Mouse (Mus musculus) olfactory bulb, adult 2 months (tissue): ENCODE measurements around the gene Syt15. TPM values are rescaled to one million over a fixed set of nuclear protein-coding genes. Genes with fewer than 3 reads are reported as not detected.

Experiments
- H3K27ac ChIP-seq: fragments of 200-500 bp; 2 replicates; pipeline ENCODE4 v1.5.1; 2012; ENCODE audit warnings: low read depth, low read length; ENCODE audit not compliant: insufficient read depth
- H3K4me1 ChIP-seq: fragments of 200-500 bp; 2 replicates; pipeline ENCODE4 v1.6.1; 2012; ENCODE audit warnings: low read length; ENCODE audit not compliant: control insufficient read depth, insufficient read depth
- H3K4me3 ChIP-seq: fragments of 200-500 bp; 2 replicates; pipeline ENCODE4 v1.5.1; 2012; ENCODE audit warnings: mild to moderate bottlenecking, low read depth, low read length, moderate library complexity; ENCODE audit not compliant: insufficient read depth
- CTCF ChIP-seq: fragments of 200-500 bp; IDR thresholded peaks from 2 replicates; pipeline ENCODE4 v1.5.1; 2012; ENCODE audit warnings: low read depth, mild to moderate bottlenecking, low read length, moderate library complexity; ENCODE audit not compliant: insufficient read depth
- POLR2A ChIP-seq: fragments of 200-500 bp; IDR thresholded peaks from 2 replicates; pipeline ENCODE4 v1.6.1; 2012; ENCODE audit warnings: mild to moderate bottlenecking, low read depth, low read length, moderate library complexity; ENCODE audit not compliant: insufficient read depth
- WGBS: fragments of 180-500 bp; shearing (Covaris S2); methylation state at CpG from one replicate; pipeline ENCODE4 v1.1.7; 2018; 5-methylcytosine and 5-hydroxymethylcytosine counted together
- polyA plus RNA-seq: library from polyadenylated mRNA; stranded (reverse); fragments of >200 nt; gene quantifications from 2 replicates; pipeline ENCODE4 v1.2.4, GENCODE M21; 2012; ENCODE audit warnings: low replicate concordance; ENCODE audit not compliant: missing spikeins, insufficient read depth, insufficient read length

Gene Syt15
- polyA plus RNA-seq, 1 experiment = not detected

- TF ChIP-seq CTCF = no peak
- no peak for TF ChIP-seq POLR2A
- WGBS = 65% methylated on average over 5 of the region's 5 CpGs
These were observed 2.2 kb downstream of the Syt15 start for GRCm38 (mm10) chr14:34221416-34222077.

GRCm38 (mm10) chr14:34223362-34223898 lies 4.0 kb downstream of the Syt15 start:
- H3K4me3 ChIP-seq = no peak overlapping the region
- H3K4me1 ChIP-seq = peaks cover 9% of the 10 kb centered on the region
- 78% methylated on average over 5 of the region's 5 CpGs for WGBS
- no peak overlapping the region for H3K27ac ChIP-seq
- TF ChIP-seq CTCF (no peak), POLR2A (no peak)

More at GRCm38 (mm10) chr14:34221416-34222077, 2.2 kb downstream of the Syt15 start:
- H3K27ac ChIP-seq = no peak overlapping the region
- peaks cover 8% of the 10 kb centered on the region for H3K4me1 ChIP-seq
- H3K4me3 ChIP-seq = no peak overlapping the region

- peaks cover 5% of the 10 kb centered on the region; the same call in 1 of the 2 replicates for H3K4me1 ChIP-seq
- TF ChIP-seq CTCF = no peak
- TF ChIP-seq POLR2A = no peak
- WGBS = 90% methylated on average over 9 of the region's 9 CpGs
- H3K27ac ChIP-seq = no peak overlapping the region
- H3K4me3 ChIP-seq = no peak overlapping the region
These were observed 6.6 kb downstream of the Syt15 start for GRCm38 (mm10) chr14:34225986-34226385.

GRCm38 (mm10) chr14:34226566-34226965 lies 7.2 kb downstream of the Syt15 start:
- Histone ChIP-seq H3K4me1 (peaks cover 5% of the 10 kb centered on the region; the same call in 1 of the 2 replicates), H3K27ac (no peak overlapping the region), H3K4me3 (no peak overlapping the region)
- WGBS = 68% methylated on average over 4 of the region's 4 CpGs
- TF ChIP-seq POLR2A (no peak), CTCF (no peak)

DNA sequence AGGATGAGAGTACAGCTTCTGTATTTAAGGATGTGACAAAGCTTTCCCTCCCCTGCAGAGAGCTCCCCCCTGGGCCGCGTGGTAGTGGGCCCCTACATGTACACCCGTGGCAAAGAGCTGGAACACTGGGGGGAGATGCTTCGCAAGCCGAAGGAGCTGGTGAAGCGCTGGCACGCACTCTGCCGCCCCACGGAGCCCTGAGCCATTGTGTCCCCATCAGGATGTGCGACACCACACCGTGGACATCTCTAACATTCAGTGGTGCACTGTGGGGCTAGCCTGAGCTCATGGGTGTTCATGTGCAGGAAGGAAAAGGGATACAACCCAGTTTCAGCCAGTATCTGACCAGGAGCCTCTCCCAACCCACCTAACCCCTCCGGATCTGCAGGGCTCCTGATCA lies 8.6 kb downstream of the Syt15 start:
- Histone ChIP-seq H3K4me3 (no peak overlapping the region), H3K27ac (no peak overlapping the region), H3K4me1 (peaks cover 5% of the 10 kb centered on the region; the same call in 1 of the 2 replicates)
- TF ChIP-seq POLR2A (no peak), CTCF (no peak)
- WGBS = 84% methylated on average over 12 of the region's 12 CpGs

DNA sequence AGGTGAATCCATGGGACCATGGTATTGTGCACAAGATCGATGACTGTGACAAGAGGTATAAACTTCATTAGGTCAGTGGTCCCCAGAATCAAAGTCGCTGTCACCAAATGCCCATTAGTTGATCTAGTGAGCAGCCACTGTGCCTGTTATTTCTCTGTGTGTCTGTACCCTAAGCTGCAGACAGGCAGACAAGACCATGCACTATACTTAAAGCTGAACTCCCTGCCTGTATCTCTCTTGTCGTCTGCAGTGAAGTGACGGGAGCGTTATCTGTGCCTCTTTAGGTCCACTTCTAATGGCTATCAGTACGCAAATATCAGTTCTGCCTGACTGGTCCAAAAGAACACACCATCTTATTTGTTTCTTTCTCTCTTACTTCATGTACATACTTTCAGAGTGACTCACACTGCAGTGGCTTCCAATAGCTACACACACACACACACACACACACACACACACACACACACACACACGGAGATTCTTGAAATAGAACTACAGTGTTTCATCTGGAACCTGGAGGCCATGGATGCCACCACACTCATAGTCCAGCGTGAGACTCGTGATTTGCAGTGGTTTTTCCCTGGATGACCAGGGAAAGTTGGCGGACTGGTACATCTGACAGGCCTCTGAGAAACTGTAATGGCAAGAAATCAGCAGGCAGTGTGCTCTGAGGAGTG lies 9.6 kb downstream of the Syt15 start:
- TF ChIP-seq CTCF = no peak
- no peak for TF ChIP-seq POLR2A
- H3K27ac ChIP-seq = no peak overlapping the region
- WGBS = 79% methylated on average over 10 of the region's 10 CpGs
- H3K4me3 ChIP-seq = no peak overlapping the region
- H3K4me1 ChIP-seq = peaks cover 5% of the 10 kb centered on the region; the same call in 1 of the 2 replicates

DNA sequence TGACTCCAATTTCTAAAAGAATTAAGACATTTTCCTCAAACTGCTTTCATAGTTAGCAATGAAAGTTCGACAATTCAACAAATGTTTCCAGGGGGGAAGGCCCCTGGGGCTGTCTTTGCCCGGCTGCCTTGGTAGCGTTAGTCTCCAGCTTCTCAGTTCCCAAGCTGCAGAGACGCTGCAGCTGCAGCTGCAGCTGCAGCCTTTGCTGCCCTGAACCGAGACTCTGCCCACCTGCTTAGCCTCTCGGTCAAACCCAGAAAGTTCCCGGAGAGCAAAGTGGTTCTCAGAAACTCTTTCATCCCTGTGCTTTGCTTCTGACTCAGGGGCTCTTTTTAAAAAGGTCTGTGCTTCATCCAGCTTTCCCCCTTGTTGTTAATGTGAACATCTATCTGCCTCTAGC lies 12.9 kb downstream of the Syt15 start:
- no peak overlapping the region for H3K27ac ChIP-seq
- no peak overlapping the region for H3K4me3 ChIP-seq
- WGBS = 68% methylated on average over 7 of the region's 7 CpGs
- TF ChIP-seq POLR2A (no peak), CTCF (no peak)
- peaks cover 4% of the 10 kb centered on the region; the same call in 1 of the 2 replicates for H3K4me1 ChIP-seq

- no peak overlapping the region for H3K27ac ChIP-seq
- no peak overlapping the region for H3K4me3 ChIP-seq
- 92% methylated on average over 9 of the region's 9 CpGs for WGBS
- peaks cover 4% of the 10 kb centered on the region; the same call in 1 of the 2 replicates for H3K4me1 ChIP-seq
- TF ChIP-seq POLR2A = no peak
- TF ChIP-seq CTCF = no peak
These were observed 13.7 kb downstream of the Syt15 start for GRCm38 (mm10) chr14:34232866-34233680.

GRCm38 (mm10) chr14:34233846-34234245 lies 14.5 kb downstream of the Syt15 start:
- peaks cover 4% of the 10 kb centered on the region; the same call in 1 of the 2 replicates for H3K4me1 ChIP-seq
- WGBS = 80% methylated on average over 4 of the region's 4 CpGs
- TF ChIP-seq CTCF (no peak), POLR2A (no peak)
- H3K27ac ChIP-seq = no peak overlapping the region
- no peak overlapping the region for H3K4me3 ChIP-seq
